Mouse (Mus musculus) thymus, adult 2 months (tissue): ENCODE measurements around the gene Cnbp.

Experiments used
- CTCF ChIP-seq: fragments of 200-500 bp; IDR thresholded peaks from 2 replicates; pipeline ENCODE4 v1.5.1; 2012; ENCODE audit warnings: mild to moderate bottlenecking, control low read depth, low read length, moderate library complexity, borderline replicate concordance; ENCODE audit not compliant: control insufficient read depth, poor library complexity, insufficient read depth; ENCODE audit errors: extremely low read depth
- POLR2A ChIP-seq: fragments of 200-500 bp; IDR thresholded peaks from 2 replicates; pipeline ENCODE4 v1.6.1; 2012; ENCODE audit warnings: mild to moderate bottlenecking, low read length, control low read depth, moderate library complexity; ENCODE audit not compliant: control insufficient read depth, poor library complexity, insufficient read depth; ENCODE audit errors: extremely low read depth

DNA sequence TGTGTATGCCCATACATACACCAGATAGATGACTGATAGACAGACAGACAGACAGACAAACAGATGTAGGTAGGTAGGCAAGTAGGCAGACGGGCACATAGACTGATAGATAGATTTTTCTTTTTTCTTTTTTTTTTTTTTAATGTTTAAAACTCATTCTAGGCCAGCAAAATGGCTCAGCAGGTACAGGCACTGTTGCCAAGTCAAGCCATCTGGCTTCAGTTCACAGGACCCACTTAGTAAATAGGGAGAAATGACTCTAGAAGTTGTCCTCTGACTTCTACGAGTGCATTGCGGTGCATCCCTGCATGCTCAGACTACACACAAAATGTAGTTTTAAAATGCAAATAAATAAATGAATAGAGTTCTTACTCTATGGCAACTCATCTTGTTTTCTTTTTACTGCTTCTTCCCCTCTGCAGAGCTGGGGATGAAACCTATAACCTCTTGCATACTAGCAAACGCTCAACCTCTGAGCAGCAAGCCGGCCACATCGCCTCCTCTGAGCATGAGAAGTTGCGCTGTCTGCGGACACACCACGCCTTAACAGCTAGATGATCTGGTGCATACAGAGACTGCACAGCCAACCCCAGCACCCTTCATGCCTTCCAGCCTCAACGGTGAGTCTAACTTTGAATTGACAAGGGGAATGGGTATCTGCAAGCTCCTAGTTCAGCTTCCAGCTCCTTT lies 56.9 kb downstream of the Cnbp start:
- TF ChIP-seq CTCF (no peak), POLR2A (no peak)
